8 mouse cellular contexts compared by ENCODE assay signal in the genomic region with DNA sequence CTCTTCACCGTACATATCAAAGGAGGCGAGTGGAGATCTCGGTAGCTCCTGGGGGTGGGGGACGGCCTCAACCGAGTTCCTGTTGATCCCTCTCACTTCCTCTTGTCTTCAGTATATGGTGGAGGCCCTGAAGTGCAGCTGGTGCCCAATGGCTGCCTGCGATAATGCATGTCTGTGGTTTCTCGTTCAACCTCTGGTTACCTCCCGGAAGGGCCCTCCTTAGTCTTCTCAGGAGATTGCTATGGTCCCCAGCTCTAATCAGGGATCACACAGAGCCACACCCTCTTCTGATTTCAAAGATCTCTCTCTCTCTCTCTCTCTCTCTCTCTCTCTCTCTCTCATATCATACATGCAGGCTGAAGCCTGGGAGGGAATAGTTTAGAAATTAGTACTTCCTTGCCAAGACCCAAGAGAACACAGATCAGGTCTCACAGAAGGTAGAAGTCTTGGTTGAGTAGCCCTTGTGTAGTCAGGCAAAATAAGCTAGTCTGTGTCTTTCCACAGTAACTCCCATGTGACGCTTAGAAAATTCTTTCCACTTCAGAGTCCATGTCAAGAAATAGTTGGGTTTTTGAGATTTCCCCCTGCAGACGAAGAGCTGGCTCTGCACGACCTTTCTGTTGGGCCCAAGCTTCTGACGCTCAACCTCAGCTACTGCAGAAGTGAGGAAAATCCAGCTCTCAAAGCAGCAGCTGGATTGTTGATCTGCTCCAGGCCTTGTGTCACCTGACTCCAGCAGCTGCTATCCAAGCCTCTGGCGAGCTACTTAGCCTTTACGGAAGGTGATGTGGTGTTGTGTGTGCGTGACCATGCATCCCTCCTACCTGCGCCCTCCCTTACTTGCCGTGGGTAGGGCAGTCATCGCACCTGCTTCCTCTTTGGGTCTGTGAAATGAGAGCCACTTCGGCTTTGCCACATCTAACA. TPM values are rescaled to one million over a fixed set of nuclear protein-coding genes. Genes with fewer than 3 reads are reported as not detected.
A peak's percentile ranks its signal among the peaks of the same experiment; 100 is the strongest.
DNase-seq lines count a peak whose midpoint lies in the region; ATAC-seq and TF ChIP-seq lines count a peak whose summit lies in the region.

No protein-coding gene starts in this region.

- WGBS in kidney, postnatal 0 days, result 68% methylated on average over 19 of the region's 19 CpGs
- WGBS in heart, embryonic 13.5 days, result 68% methylated on average over 19 of the region's 19 CpGs
- 86% methylated on average over 19 of the region's 19 CpGs for WGBS in hindbrain, embryonic 16.5 days

- no peak for ATAC-seq in kidney, postnatal 0 days (replicated peaks; ENCODE audit: low FRiP score, low read depth)
- no peak for ATAC-seq in heart, embryonic 13.5 days (ENCODE audit: extremely low read depth, insufficient number of reproducible peaks, low FRiP score, low TSS enrichment)
- no peak for ATAC-seq in hindbrain, embryonic 16.5 days

- no peaks in the 10 kb centered on the region for H3K9me3 ChIP-seq in kidney, postnatal 0 days (replicated peaks; ENCODE audit: low read length)
- H3K9me3 ChIP-seq in heart, embryonic 13.5 days, result no peaks in the 10 kb centered on the region
- H3K9me3 ChIP-seq in hindbrain, embryonic 16.5 days (ENCODE audit: control insufficient read depth, low read length), result no peaks in the 10 kb centered on the region

- no peak overlapping the region for H3K9ac ChIP-seq in kidney, postnatal 0 days (ENCODE audit: low read depth, low read length)
- H3K9ac ChIP-seq in heart, embryonic 13.5 days, result no peak overlapping the region
- no peak overlapping the region for H3K9ac ChIP-seq in hindbrain, embryonic 16.5 days (ENCODE audit: low read depth, low read length)

- H3K36me3 ChIP-seq in kidney, postnatal 0 days (ENCODE audit: insufficient read depth, low read length), result no peaks in the 10 kb centered on the region
- no peaks in the 10 kb centered on the region for H3K36me3 ChIP-seq in heart, embryonic 13.5 days
- no peaks in the 10 kb centered on the region for H3K36me3 ChIP-seq in hindbrain, embryonic 16.5 days (ENCODE audit: control insufficient read depth, insufficient read depth, low read length)

- H3K4me2 ChIP-seq in kidney, postnatal 0 days (ENCODE audit: low read length), result no peak overlapping the region
- H3K4me2 ChIP-seq in heart, embryonic 13.5 days, result peak overlapping the region; percentile 9; the same call in 1 of the 2 replicates
- H3K4me2 ChIP-seq in hindbrain, embryonic 16.5 days (ENCODE audit: low read length), result no peak overlapping the region

- DNase-seq in kidney, postnatal 0 days (ENCODE audit: low spot score), result no peak
- no peak for DNase-seq in kidney, postnatal 25 days
- DNase-seq in lung, postnatal 25 days (ENCODE audit: low spot score), result peak; percentile 75
- DNase-seq in thymus, postnatal 10 days (ENCODE audit: low spot score in 2 of 2), result peak; percentile 74 to 80
- DNase-seq in gastrocnemius, adult 8-10 months (ENCODE audit: low spot score in 2 of 2), result no peak
- DNase-seq in adrenal gland, adult 18-20 months (ENCODE audit: low spot score in 2 of 2), result no peak

- H3K27me3 ChIP-seq in kidney, postnatal 0 days (ENCODE audit: insufficient read depth, low read length), result no peaks in the 10 kb centered on the region
- H3K27me3 ChIP-seq in heart, embryonic 13.5 days (replicated peaks), result 0 out of 2 replicates have a peak, but pooled peaks cover 4% of the 10 kb centered on the region
- no peaks in the 10 kb centered on the region for H3K27me3 ChIP-seq in hindbrain, embryonic 16.5 days (replicated peaks; ENCODE audit: control insufficient read depth, insufficient read depth, low read length)

- no peak for TF ChIP-seq CTCF in kidney, postnatal 0 days (IDR thresholded peaks at IDR 0.05; ENCODE audit: low read depth)

- no peak overlapping the region for H3K4me3 ChIP-seq in kidney, postnatal 0 days (replicated peaks; ENCODE audit: low read depth, low read length)
- H3K4me3 ChIP-seq in heart, embryonic 13.5 days, result no peak overlapping the region
- H3K4me3 ChIP-seq in hindbrain, embryonic 16.5 days (ENCODE audit: low read length), result no peak overlapping the region

- peaks cover 14% of the 10 kb centered on the region; the same call in 1 of the 2 replicates for H3K4me1 ChIP-seq in kidney, postnatal 0 days (replicated peaks; ENCODE audit: insufficient read depth, low read length)
- peaks cover 60% of the 10 kb centered on the region for H3K4me1 ChIP-seq in heart, embryonic 13.5 days
- H3K4me1 ChIP-seq in hindbrain, embryonic 16.5 days (ENCODE audit: control insufficient read depth, insufficient read depth, low read depth, low read length), result no peaks in the 10 kb centered on the region

- H3K27ac ChIP-seq in kidney, postnatal 0 days, result peak overlapping the region; percentile 64
- H3K27ac ChIP-seq in heart, embryonic 13.5 days (replicated peaks), result peak overlapping the region; percentile 36; the same call in 1 of the 2 replicates
- no peak overlapping the region for H3K27ac ChIP-seq in hindbrain, embryonic 16.5 days (ENCODE audit: low read depth, low read length)

RNA-seq across cellular contexts. Expression of gene Tmigd3, which starts 22.1 kb away (rescaled TPM):
- polyA plus RNA-seq in kidney, postnatal 0 days (2015; fragmentation: Nextera tagmentation; extraction: Ambion mirVana), result 0.18 TPM in 1 of 2 replicates, not detected in the other
- polyA plus RNA-seq in heart, embryonic 13.5 days (2015; fragmentation: Nextera tagmentation; extraction: Ambion mirVana), result 0.42 and 0.56 TPM in 2 replicates
- polyA plus RNA-seq in hindbrain, embryonic 16.5 days (2015; fragmentation: Nextera tagmentation; extraction: Ambion mirVana), result not detected in 2 replicates
- under 1 TPM in 1 of 4 experiments, not detected in 3; 0.31 TPM for total RNA-seq in gastrocnemius, adult 8-10 months (2022)
- not detected for total RNA-seq in adrenal gland, adult 18-20 months (2021)

RNA-seq across cellular contexts. Expression of gene Adora3, which starts 22.2 kb away (rescaled TPM):
- 0.10 and 0.12 TPM in 2 replicates for polyA plus RNA-seq in kidney, postnatal 0 days (2015; fragmentation: Nextera tagmentation; extraction: Ambion mirVana)
- 0.11 and 0.17 TPM in 2 replicates for polyA plus RNA-seq in heart, embryonic 13.5 days (2015; fragmentation: Nextera tagmentation; extraction: Ambion mirVana)
- polyA plus RNA-seq in hindbrain, embryonic 16.5 days (2015; fragmentation: Nextera tagmentation; extraction: Ambion mirVana), result 0.12 and 0.26 TPM in 2 replicates
- under 1 TPM in 1 of 4 experiments, not detected in 3; 0.40 TPM for total RNA-seq in gastrocnemius, adult 8-10 months (2022)
- total RNA-seq in adrenal gland, adult 18-20 months (2021), result under 1 TPM; 0.33 to 0.80 TPM

RNA-seq across cellular contexts. Expression of gene I830077J02Rik, which starts 39.6 kb away (rescaled TPM):
- polyA plus RNA-seq in kidney, postnatal 0 days (2015; fragmentation: Nextera tagmentation; extraction: Ambion mirVana), result 0.24 and 0.31 TPM in 2 replicates
- polyA plus RNA-seq in heart, embryonic 13.5 days (2015; fragmentation: Nextera tagmentation; extraction: Ambion mirVana), result 2.1 and 2.3 TPM in 2 replicates
- polyA plus RNA-seq in hindbrain, embryonic 16.5 days (2015; fragmentation: Nextera tagmentation; extraction: Ambion mirVana), result 0.19 and 0.40 TPM in 2 replicates
- under 1 TPM in 2 of 4 experiments, not detected in 2; 0.17 to 0.43 TPM for total RNA-seq in gastrocnemius, adult 8-10 months (2022)
- 1 to 10 TPM; 1.0 to 1.2 TPM for total RNA-seq in adrenal gland, adult 18-20 months (2021)

Comparison
In these comparisons a context has a peak if more than half of its experiments do, and no peak if none do; other contexts are left out.
1. DNase-seq: peak in lung, postnatal 25 days (single experiment) and thymus, postnatal 10 days (2 of 2); none in kidney, postnatal 0 days (single experiment), kidney, postnatal 25 days (0 of 2), gastrocnemius, adult 8-10 months (0 of 2) and adrenal gland, adult 18-20 months (0 of 2).